Mouse (Mus musculus) brain, embryonic 14.5 days (tissue): ENCODE measurements around the gene Rpl4. TPM values are rescaled to one million over a fixed set of nuclear protein-coding genes. Genes with fewer than 3 reads are reported as not detected.
"Not testable (repeated sequence)": the region's sequence is repeated elsewhere in the genome, so short reads cannot be mapped to it uniquely, and the experiment has no call there.

ENCODE experiments used
- DNase-seq: peaks from one replicate; pipeline ENCODE4 v3.0.0-alpha.2; 2011; ENCODE audit warnings: low read depth
- CTCF ChIP-seq: fragments of 200-500 bp; IDR thresholded peaks from 2 replicates; pipeline ENCODE4 v1.5.1; 2012; ENCODE audit warnings: inconsistent platforms, mild to moderate bottlenecking, moderate library complexity, borderline replicate concordance; ENCODE audit not compliant: insufficient read depth, insufficient read length; ENCODE audit errors: extremely low read depth
- POLR2A ChIP-seq: fragments of 200-500 bp; IDR thresholded peaks from 2 replicates; pipeline ENCODE4 v1.6.1; 2012; ENCODE audit warnings: mild to moderate bottlenecking, inconsistent platforms, borderline replicate concordance; ENCODE audit not compliant: poor library complexity, insufficient read depth, insufficient read length, severe bottlenecking; ENCODE audit errors: extremely low read depth
- polyA plus RNA-seq: library from polyadenylated mRNA; depleted of rRNA; stranded (reverse); fragments of >200 nt; gene quantifications from 2 replicates; pipeline ENCODE4 v1.2.3, GENCODE M21; 2012

Rpl4 gene
- polyA plus RNA-seq, 1 experiment, result 763 TPM

DNA sequence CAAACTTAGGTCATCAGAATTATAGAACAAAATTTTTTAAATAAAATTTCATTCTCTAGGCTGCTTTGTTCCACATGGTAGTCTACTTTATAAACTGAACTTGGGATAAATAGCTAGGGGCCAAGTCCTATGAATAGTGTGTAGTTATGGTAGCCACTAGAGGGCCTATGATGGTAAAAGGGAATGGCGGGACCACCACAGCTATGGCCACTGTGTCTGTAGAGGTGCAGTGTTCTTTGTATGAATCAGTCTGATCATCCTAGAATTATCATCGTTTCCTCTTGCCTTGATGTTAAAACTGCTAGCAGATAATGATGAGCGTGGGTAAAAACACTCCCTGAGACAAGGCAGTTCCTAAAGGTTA lies 5.4 kb downstream of the Rpl4 start:
- TF ChIP-seq POLR2A (no peak), CTCF (peak; percentile 40; the same call in 1 of the 2 replicates)
- peak; percentile 65 for DNase-seq

DNA sequence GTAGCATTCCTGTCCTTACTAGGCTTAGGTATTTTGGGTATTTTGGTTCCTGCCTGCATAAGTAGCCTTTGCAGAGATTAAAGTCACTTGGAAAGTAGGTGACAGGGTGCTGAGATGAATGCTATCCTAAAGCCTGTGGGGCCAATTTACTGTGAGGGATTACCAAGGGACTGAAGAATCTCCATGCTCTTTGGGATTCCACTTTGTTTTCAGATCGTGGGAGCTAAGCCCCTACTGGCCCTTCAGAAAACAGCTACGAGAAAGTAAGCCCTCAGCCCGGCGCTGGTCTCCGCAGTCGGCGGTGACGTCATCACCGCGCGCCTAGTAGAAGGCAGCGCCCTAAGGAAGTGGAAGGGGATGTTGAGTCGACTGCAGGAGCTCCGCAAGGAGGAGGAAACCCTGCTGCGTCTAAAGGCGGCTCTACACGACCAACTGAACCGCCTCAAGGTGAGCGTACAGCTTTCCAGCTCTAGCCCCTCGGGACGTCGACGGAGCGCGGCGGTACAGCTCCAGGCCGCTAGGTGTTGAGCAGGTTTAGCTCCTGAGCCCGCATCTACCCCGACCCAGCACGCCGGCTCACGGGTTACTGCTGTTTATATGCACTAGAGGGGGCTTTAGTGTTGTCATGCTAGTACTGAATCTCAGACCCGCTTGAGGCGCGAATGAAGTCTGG lies 5.9 kb downstream of the Rpl4 start, which contains the start of gene Snapc5:
TSS of gene Snapc5 (plus strand) at position 301 of the 673 bp plus-strand sequence.
- peak; percentile 98 for DNase-seq
- TF ChIP-seq POLR2A (peak; percentile 44; the same call in 1 of the 2 replicates), CTCF (peak; percentile 61)

- not testable (repeated sequence) for DNase-seq
Measured at GRCm38 (mm10) chr9:64183295-64183694, 10.1 kb downstream of the Rpl4 start.

GRCm38 (mm10) chr9:64184166-64184840 lies 11.1 kb downstream of the Rpl4 start:
- TF ChIP-seq POLR2A, result no peak
- TF ChIP-seq CTCF, result no peak
- DNase-seq, result no peak

- TF ChIP-seq CTCF (no peak), POLR2A (no peak)
- DNase-seq, result no peak
Measured at GRCm38 (mm10) chr9:64193879-64194278, 20.7 kb downstream of the Rpl4 start.

GRCm38 (mm10) chr9:64195554-64195953 lies 22.4 kb downstream of the Rpl4 start:
- TF ChIP-seq POLR2A (no peak), CTCF (no peak)
- DNase-seq, result peak; percentile 7

GRCm38 (mm10) chr9:64197524-64197923 lies 24.3 kb downstream of the Rpl4 start:
- no peak for DNase-seq
- TF ChIP-seq CTCF, result no peak
- no peak for TF ChIP-seq POLR2A

- TF ChIP-seq CTCF (no peak), POLR2A (no peak)
- DNase-seq, result no peak
Measured at GRCm38 (mm10) chr9:64198068-64198762, 25.0 kb downstream of the Rpl4 start.

DNA sequence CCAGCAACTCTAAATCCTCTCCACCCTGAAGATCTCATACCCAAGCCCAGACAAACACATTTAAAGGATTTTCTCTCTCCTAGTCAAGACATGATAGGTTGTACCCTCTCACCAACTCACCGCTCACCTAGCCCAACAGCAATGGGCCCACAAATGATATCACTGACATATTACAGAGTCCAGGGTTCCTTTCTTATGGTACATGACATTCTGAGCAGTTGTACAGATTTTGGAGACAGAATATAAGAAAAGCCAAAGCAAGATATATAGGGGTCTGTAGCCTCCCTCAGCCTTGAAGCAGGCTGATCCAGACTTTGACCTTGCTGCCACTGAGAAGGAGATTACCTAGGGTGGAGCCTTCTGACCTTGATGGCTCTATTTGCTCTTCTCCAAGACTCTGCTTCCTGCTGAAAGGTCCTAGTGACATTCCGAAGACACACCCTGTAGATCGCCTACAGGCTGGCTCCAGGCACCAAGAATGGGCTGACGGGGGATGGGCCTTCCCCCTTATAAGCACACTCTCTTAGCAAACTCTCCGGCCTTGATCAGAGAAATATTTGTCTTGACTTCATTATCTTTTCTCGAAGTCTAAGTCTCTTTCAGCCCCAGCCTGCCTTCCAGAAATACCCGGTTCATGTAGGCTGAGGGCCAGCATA lies 25.7 kb downstream of the Rpl4 start:
- not testable (repeated sequence) for DNase-seq

GRCm38 (mm10) chr9:64199897-64200296 lies 26.7 kb downstream of the Rpl4 start:
- TF ChIP-seq CTCF, result no peak
- DNase-seq, result no peak

- TF ChIP-seq CTCF, result no peak
- TF ChIP-seq POLR2A, result no peak
- DNase-seq, result no peak
Measured at GRCm38 (mm10) chr9:64202331-64202730, 29.2 kb downstream of the Rpl4 start.

DNA sequence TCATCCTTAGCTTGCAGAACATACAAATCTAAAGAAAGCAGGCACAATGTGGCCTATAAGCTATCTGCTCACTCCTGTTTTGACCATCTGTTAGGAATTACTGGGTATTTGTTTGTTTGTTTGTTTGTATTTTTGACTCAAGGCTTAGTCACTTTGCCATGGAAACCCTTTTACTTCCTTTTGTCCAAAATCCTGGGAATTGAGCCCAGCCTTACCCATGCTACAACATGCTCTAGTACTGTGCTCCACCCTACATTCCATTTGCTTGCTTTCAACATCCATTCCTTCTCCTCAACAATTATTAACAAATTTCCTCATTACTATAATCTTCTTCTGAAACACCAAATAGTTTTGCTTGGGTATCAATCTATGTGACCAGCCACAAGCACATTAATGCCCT lies 29.7 kb downstream of the Rpl4 start:
- no peak for TF ChIP-seq POLR2A
- no peak for TF ChIP-seq CTCF
- DNase-seq, result no peak
